Mouse (Mus musculus) hindbrain, embryonic 16.5 days (tissue): Measurements from ENCODE around the gene Wnt2. TPM values are rescaled to one million over a fixed set of nuclear protein-coding genes. Genes with fewer than 3 reads are reported as not detected.

Experiments
- ATAC-seq: fragments of 200-750 bp; cut with Nextera tagmentation; 2 replicates; pipeline ENCODE4 v1.8.0; 2017; ENCODE audit warnings: moderate TSS enrichment, moderate library complexity
- H3K27ac ChIP-seq: fragments of 300-500 bp; sonication (generic); 2 replicates; pipeline ENCODE4 v1.5.1; 2014; ENCODE audit warnings: low read depth, mild to moderate bottlenecking, control low read depth, low read length, moderate library complexity
- H3K27me3 ChIP-seq: fragments of 300-500 bp; sonication (generic); replicated peaks from 2 replicates; pipeline ENCODE4 v1.6.1; 2014; ENCODE audit warnings: low read length; ENCODE audit not compliant: control insufficient read depth, insufficient read depth
- H3K36me3 ChIP-seq: fragments of 300-500 bp; sonication (generic); 2 replicates; pipeline ENCODE4 v1.6.1; 2014; ENCODE audit warnings: mild to moderate bottlenecking, low read length, moderate library complexity, mixed read lengths; ENCODE audit not compliant: control insufficient read depth, insufficient read depth
- H3K4me1 ChIP-seq: fragments of 300-500 bp; sonication (generic); 2 replicates; pipeline ENCODE4 v1.6.1; 2014; ENCODE audit warnings: low read depth, low read length; ENCODE audit not compliant: control insufficient read depth, insufficient read depth
- H3K4me2 ChIP-seq: fragments of 300-500 bp; sonication (generic); 2 replicates; pipeline ENCODE4 v1.6.1; 2014; ENCODE audit warnings: mild to moderate bottlenecking, low read length, control low read depth, moderate library complexity
- H3K4me3 ChIP-seq: fragments of 300-500 bp; sonication (generic); 2 replicates; pipeline ENCODE4 v1.5.1; 2014; ENCODE audit warnings: mild to moderate bottlenecking, low read length, control low read depth, moderate library complexity
- H3K9ac ChIP-seq: fragments of 300-500 bp; sonication (generic); 2 replicates; pipeline ENCODE4 v1.6.1; 2014; ENCODE audit warnings: low read depth, mild to moderate bottlenecking, control low read depth, low read length, moderate library complexity
- H3K9me3 ChIP-seq: fragments of 300-500 bp; sonication (generic); 2 replicates; pipeline ENCODE4 v1.6.1; 2014; ENCODE audit warnings: mild to moderate bottlenecking, low read length, moderate library complexity; ENCODE audit not compliant: control insufficient read depth
- WGBS: fragments of 180-500 bp; shearing (Covaris S2); extraction: QIAGEN DNeasy Blood & Tissue Kit; methylation state at CpG from one replicate; pipeline ENCODE4 v1.1.7; 2014; 5-methylcytosine and 5-hydroxymethylcytosine counted together
- polyA plus RNA-seq: library from polyadenylated mRNA; unstranded; fragments of >200 nt; fragmentation: Nextera tagmentation; extraction: Ambion mirVana; gene quantifications from 2 replicates; pipeline ENCODE4 v1.2.1, GENCODE M21; 2015

Gene Wnt2
- polyA plus RNA-seq, result 0.35 and 0.36 TPM in 2 replicates

DNA sequence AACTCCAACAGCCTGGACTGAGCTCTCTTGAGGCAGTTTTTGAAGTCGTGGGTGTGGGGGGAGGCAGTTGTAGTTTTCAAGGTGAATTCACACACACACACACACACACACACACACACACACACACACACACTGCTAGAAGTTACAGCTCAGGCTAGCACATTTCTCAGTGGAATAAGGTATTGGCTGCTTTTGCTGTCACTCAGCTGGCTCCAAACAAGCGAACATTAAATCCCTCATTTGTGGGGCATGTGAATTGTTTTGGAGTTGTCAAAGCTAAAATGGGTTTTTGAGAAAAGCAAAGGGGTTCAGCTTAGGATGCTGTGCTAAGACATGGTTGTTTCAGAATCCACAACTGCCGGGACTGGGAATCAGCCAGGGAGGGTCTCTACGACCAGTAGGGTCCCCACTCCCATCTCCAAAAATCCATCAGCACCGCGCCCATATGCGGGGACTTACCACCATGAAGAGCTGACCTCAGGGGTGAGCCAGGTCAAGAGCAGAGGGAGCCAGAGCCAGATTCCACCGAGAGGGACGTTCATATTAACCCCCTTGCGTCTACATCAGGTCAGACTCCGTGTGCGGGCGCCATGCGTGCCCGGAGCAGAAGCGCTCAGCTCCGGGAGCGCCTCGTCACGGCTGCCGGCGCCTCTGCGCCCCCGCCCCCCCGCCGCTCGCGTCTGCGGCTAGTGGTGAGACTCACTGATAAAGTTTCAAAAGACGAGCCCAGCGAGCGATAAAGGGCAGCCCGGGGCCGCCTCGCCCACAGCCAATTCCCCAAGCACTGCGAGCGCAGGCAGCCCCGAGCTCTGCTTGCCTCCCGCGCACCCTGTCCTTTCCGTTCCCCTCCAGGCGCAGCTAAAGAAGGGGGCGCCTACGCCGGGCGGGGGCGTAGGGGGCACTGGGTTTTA, at the start of gene Wnt2:
Gene Wnt2 (minus strand): TSS at position 840 of the 911 bp plus-strand sequence.
- peak within 1 kb of the TSS; percentile 63 for H3K4me3 ChIP-seq

DNA sequence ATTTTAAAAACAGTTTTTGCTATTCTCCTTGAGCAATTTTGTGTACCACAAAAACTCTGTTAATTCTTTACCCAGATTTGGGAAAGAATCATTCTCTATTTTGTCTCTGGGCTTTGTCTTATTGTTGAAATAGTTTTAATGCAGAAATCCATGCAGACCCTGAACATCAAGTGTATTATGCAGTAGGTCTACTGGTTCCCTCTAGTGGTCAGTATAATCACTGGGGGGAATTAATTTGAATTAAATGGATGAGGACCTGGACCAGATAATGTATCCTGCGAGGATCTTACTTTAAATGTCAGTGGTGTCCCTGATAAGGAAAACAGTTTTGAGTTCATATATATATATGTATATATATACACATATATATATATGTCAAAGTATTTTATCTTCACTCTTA, 48.2 kb upstream of the Wnt2 start:
- Histone ChIP-seq H3K27me3 (no peaks in the 10 kb centered on the region), H3K4me1 (no peaks in the 10 kb centered on the region), H3K36me3 (no peaks in the 10 kb centered on the region), H3K4me2 (no peak overlapping the region), H3K4me3 (no peak overlapping the region), H3K9me3 (no peaks in the 10 kb centered on the region), H3K27ac (no peak overlapping the region), H3K9ac (no peak overlapping the region)
- ATAC-seq, result no peak
- 19% methylated on average over 1 of the region's 1 CpGs for WGBS

More for the DNA sequence above, at the start of gene Wnt2:
- peaks cover 22% of the 10 kb centered on the region for H3K27me3 ChIP-seq
- peak; percentile 64 for ATAC-seq
- no peaks in the 10 kb centered on the region for H3K9me3 ChIP-seq
- no peaks in the 10 kb centered on the region for H3K36me3 ChIP-seq
- H3K4me2 ChIP-seq, result peak within 1 kb of the TSS; percentile 99
- H3K4me1 ChIP-seq, result peaks cover 18% of the 10 kb centered on the region
- peak within 1 kb of the TSS; percentile 62 for H3K9ac ChIP-seq
- under 1% methylated on average over 47 of the region's 47 CpGs for WGBS
- H3K27ac ChIP-seq, result no peak within 1 kb of the TSS

DNA sequence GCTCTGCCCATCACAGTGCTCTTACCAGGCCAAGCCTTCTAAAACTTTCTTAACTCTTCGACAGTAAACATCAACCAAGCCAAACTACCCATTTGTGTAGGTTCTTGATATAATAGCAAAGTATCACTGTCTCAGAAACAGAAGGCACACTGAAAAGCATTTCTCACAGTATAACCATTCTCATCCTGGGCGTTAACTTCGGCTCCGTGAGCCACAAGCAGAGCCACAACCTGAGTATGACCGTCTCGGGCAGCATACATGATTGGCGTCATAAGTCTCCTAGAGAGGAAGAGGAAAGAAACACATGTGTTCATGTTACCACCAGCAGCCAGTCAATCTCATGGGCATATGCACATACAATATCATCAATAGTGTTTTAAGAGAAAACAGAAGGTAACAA, 46.6 kb upstream of the Wnt2 start:
- Histone ChIP-seq H3K4me3 (no peak overlapping the region), H3K9me3 (no peaks in the 10 kb centered on the region), H3K27ac (no peak overlapping the region), H3K36me3 (no peaks in the 10 kb centered on the region), H3K27me3 (no peaks in the 10 kb centered on the region), H3K4me2 (no peak overlapping the region), H3K4me1 (no peaks in the 10 kb centered on the region), H3K9ac (no peak overlapping the region)
- ATAC-seq, result no peak
- WGBS, result 82% methylated on average over 7 of the region's 7 CpGs

DNA sequence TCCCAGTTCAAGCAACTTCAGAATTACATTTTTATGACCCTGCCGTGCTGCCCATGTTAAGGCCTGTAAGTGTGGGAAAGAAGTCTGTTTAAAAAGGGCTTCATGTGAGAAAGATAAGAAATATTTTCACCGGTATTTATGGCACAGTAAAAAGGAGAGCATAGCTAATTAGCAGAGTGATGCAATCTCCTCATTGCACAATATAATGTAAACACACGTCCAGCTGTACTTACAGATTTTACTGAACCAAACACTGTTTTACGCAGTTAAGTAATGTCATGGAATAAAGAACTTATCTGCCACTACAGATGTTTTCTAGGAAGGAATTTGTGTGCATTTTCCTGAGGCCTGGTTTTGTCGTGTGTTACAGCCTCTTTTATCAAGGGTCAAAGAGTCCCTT, 46.2 kb upstream of the Wnt2 start:
- H3K27me3 ChIP-seq, result no peaks in the 10 kb centered on the region
- no peak for ATAC-seq
- no peaks in the 10 kb centered on the region for H3K4me1 ChIP-seq
- no peaks in the 10 kb centered on the region for H3K36me3 ChIP-seq
- H3K4me2 ChIP-seq, result no peak overlapping the region
- H3K4me3 ChIP-seq, result no peak overlapping the region
- 75% methylated on average over 5 of the region's 5 CpGs for WGBS
- no peak overlapping the region for H3K9ac ChIP-seq
- H3K9me3 ChIP-seq, result no peaks in the 10 kb centered on the region
- H3K27ac ChIP-seq, result no peak overlapping the region

DNA sequence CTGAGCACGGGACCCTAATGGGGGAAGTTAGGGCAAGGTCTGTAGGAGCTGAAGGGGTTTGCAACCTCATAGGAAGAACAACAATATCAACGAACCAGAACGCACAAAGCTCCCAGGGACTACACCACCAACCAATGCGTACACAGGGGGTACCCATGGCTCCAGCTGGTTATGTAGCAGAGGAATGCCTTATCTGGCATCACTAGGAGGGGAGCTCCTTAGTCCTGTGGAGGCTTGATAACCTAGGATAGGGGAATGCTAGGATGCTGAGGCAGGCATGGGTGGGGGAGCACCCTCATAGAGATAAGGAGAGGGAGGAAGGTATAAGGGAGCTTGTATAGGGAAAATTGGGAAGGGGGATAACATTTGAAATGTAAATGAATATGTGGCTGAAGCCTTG, 27.5 kb upstream of the Wnt2 start:
- no peak overlapping the region for H3K27ac ChIP-seq
- no peaks in the 10 kb centered on the region for H3K4me1 ChIP-seq
- WGBS, result 88% methylated on average over 4 of the region's 4 CpGs
- no peaks in the 10 kb centered on the region for H3K36me3 ChIP-seq
- H3K4me3 ChIP-seq, result no peak overlapping the region
- no peak overlapping the region for H3K9ac ChIP-seq
- no peaks in the 10 kb centered on the region for H3K27me3 ChIP-seq
- no peak for ATAC-seq
- H3K4me2 ChIP-seq, result no peak overlapping the region
- no peaks in the 10 kb centered on the region for H3K9me3 ChIP-seq

DNA sequence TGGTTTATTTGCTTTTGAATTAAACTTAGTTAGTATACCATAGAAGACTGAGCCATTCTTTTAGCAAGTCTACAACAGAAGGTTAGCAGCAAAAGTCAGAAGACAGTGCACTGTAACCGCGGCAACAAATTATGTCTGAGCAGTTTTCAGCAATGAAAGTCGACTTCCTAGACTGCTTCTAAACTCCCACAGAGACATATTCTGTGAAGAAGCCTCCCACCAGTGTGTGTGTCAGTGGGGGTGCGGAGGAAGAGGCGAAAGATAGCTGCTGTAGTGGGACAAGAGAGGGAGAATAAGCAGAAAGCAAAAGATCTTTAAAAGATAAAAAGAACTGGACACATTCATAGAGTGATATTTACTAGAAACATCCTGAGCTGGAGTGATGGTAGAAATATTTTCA, 21.3 kb upstream of the Wnt2 start:
- H3K27ac ChIP-seq, result no peak overlapping the region
- no peaks in the 10 kb centered on the region for H3K36me3 ChIP-seq
- H3K4me1 ChIP-seq, result no peaks in the 10 kb centered on the region
- H3K4me3 ChIP-seq, result no peak overlapping the region
- no peaks in the 10 kb centered on the region for H3K27me3 ChIP-seq
- no peaks in the 10 kb centered on the region for H3K9me3 ChIP-seq
- no peak for ATAC-seq
- no peak overlapping the region for H3K9ac ChIP-seq
- no peak overlapping the region for H3K4me2 ChIP-seq
- WGBS, result 39% methylated on average over 5 of the region's 5 CpGs

DNA sequence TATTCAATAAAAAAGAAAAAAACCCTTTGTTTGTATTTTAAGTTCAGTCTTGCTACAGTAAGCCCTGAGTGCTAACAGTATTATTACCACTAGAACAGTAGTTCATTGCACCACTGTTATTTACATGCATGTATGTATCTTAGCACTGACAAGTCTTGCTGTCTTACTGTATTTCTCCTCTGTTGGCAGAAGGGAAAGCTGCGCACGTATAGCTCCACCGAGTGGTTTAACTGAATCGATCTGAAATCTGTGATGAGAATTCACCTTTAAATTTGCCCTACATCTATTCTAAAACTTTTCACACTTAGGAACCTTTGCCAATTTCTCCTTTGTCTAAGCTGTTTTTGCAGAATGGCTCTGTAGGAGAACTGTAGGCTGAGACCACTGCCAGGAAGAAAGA, 13.9 kb upstream of the Wnt2 start:
- Histone ChIP-seq H3K4me3 (no peak overlapping the region), H3K27ac (no peak overlapping the region), H3K9ac (no peak overlapping the region), H3K9me3 (no peaks in the 10 kb centered on the region), H3K36me3 (no peaks in the 10 kb centered on the region), H3K4me2 (no peak overlapping the region), H3K4me1 (no peaks in the 10 kb centered on the region), H3K27me3 (no peaks in the 10 kb centered on the region)
- 84% methylated on average over 4 of the region's 4 CpGs for WGBS
- ATAC-seq, result no peak

DNA sequence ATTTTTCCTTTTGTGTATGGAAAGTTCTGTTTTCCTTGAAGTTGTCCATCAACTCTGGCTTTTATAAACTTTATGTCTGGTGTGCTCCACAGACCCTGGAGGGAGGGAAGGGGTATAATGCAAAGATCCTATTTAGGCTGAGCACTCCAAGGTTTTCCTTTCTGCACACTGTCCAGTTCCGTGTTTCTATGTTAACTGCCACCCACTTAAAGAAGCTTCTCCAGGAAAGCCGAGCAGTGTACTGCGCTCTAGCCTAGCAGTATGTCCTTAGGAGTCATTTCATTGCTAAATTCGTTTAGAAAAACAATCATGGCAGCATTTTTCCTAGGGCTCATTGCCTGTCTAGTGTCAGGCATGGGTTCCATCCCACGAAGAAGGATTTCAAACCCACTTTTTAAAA, 12.8 kb upstream of the Wnt2 start:
- H3K36me3 ChIP-seq, result no peaks in the 10 kb centered on the region
- WGBS, result 85% methylated on average over 5 of the region's 5 CpGs
- H3K9ac ChIP-seq, result no peak overlapping the region
- no peak for ATAC-seq
- H3K9me3 ChIP-seq, result no peaks in the 10 kb centered on the region
- H3K4me3 ChIP-seq, result no peak overlapping the region
- no peak overlapping the region for H3K4me2 ChIP-seq
- H3K27ac ChIP-seq, result no peak overlapping the region
- H3K27me3 ChIP-seq, result no peaks in the 10 kb centered on the region
- H3K4me1 ChIP-seq, result no peaks in the 10 kb centered on the region

DNA sequence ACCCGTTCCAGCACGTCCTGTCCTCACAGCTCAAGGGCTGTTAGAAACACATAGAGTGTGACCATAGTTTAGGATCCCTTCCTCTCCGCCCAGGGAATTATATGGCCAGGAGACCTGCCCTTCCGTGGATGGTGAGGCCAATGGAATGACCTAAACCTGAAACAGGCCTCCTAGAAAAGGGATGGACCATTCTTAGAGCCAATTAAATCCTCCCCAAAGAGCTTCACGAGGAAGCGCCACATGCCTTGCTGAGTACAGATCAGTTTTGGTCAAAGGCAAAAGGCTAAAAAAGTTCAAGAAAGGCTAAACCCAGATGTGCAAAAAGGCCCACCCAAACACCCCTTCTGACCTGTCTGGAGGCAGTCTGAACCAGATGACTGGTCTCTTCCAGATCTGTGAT, 1.9 kb upstream of the Wnt2 start:
- peak overlapping the region; percentile 63; the same call in 1 of the 2 replicates for H3K4me3 ChIP-seq
- no peaks in the 10 kb centered on the region for H3K36me3 ChIP-seq
- H3K27me3 ChIP-seq, result peaks cover 22% of the 10 kb centered on the region
- ATAC-seq, result no peak
- no peaks in the 10 kb centered on the region for H3K9me3 ChIP-seq
- no peak overlapping the region for H3K27ac ChIP-seq
- H3K4me2 ChIP-seq, result peak overlapping the region; percentile 99
- H3K4me1 ChIP-seq, result peaks cover 18% of the 10 kb centered on the region
- 27% methylated on average over 6 of the region's 6 CpGs for WGBS
- H3K9ac ChIP-seq, result no peak overlapping the region
